Mouse (Mus musculus) inflammation-experienced regulatory T-cells, adult 6 months (primary cell): ENCODE measurements at regions not wholly inside any gene's neighbourhood (a gene's known extent, or its start where the extent isn't known, plus 50 kb on each side); places are given as distances from the start of the nearest gene placed in this dataset.

Experiments used
- ATAC-seq: one replicate; pipeline ENCODE4 v1.8.0; 2017

GRCm38 (mm10) chr10:116649287-116649686, 68.0 kb upstream of the Cnot2 start:
- no peak for ATAC-seq

GRCm38 (mm10) chr10:116646035-116646434, 64.7 kb upstream of the Cnot2 start:
- ATAC-seq = no peak

DNA sequence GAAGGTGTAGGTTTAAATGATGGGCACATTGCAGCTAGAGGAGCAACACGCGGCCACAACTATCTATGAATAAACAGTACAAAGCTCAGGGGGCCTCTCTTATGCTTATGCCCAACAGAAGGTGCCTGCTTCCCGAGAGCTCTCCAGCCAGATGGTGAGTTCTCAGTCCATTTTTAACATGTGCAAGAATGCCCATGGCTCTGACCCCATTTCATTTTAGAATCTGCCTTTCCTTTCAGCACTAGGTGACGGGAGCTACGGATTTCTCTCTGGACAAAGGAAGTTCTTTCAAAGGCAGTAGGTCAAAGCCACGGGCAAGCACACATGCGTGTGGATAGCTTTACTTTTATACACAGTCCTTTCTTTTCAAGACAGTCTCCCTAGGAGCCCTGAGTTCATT, 64.3 kb upstream of the Cnot2 start:
- no peak for ATAC-seq

- no peak for ATAC-seq
Measured at GRCm38 (mm10) chr10:116645108-116645507, 63.8 kb upstream of the Cnot2 start.
